Mouse (Mus musculus) heart, postnatal 14 days (tissue): ENCODE data around the gene Aox3. TPM values are rescaled to one million over a fixed set of nuclear protein-coding genes. Genes with fewer than 3 reads are reported as not detected.
A peak's percentile ranks its signal among the peaks of the same experiment; 100 is the strongest.

Experiments used
- DNase-seq, 2 experiments: peaks; one replicate each; pipeline ENCODE4 v3.0.0; 2021 to 2022
- intact Hi-C: fragments of 180-260 bp; cut with DNase I; formaldehyde crosslinking; loops from one replicate; pipeline ENCODE4 v1.15.1; 2025
- total RNA-seq, 2 experiments: library from RNA; stranded (reverse); gene quantifications; 2 replicates each; pipeline ENCODE4 v1.2.3; 2021

Aox3 gene
- total RNA-seq, 2 experiments from 2014 or later: 0.29 to 1.5 TPM

GRCm38 (mm10) chr1:58102494-58102893 is 10.4 kb upstream of the Aox3 start:
- no peak for DNase-seq
- intact Hi-C loops: no loop called here

- intact Hi-C loops: no loop called here
- DNase-seq: no peak
Measured at GRCm38 (mm10) chr1:58105685-58106084, 7.2 kb upstream of the Aox3 start.

- DNase-seq: no peak
- intact Hi-C loops: no loop called here
Measured at GRCm38 (mm10) chr1:58107066-58107465, 5.9 kb upstream of the Aox3 start.

GRCm38 (mm10) chr1:58110241-58110640 is 2.7 kb upstream of the Aox3 start:
- intact Hi-C loops: no loop called here

GRCm38 (mm10) chr1:58111315-58111714 is 1.6 kb upstream of the Aox3 start:
- no peak for DNase-seq
- intact Hi-C loops: no loop called here

More at GRCm38 (mm10) chr1:58110241-58110640, 2.7 kb upstream of the Aox3 start:
- no peak for DNase-seq

- intact Hi-C loops: no loop called here
- no peak for DNase-seq
Measured at GRCm38 (mm10) chr1:58113441-58113840, 511 bp downstream of the Aox3 start.

- no peak for DNase-seq
- intact Hi-C loops: no loop called here
Measured at GRCm38 (mm10) chr1:58114021-58114560, 1.2 kb downstream of the Aox3 start.

- DNase-seq: no peak
- intact Hi-C loops: no loop called here
Measured at GRCm38 (mm10) chr1:58114666-58115375, 1.9 kb downstream of the Aox3 start.

- DNase-seq: no peak
- intact Hi-C loops: no loop called here
Measured at GRCm38 (mm10) chr1:58118231-58118630, 5.3 kb downstream of the Aox3 start.

- intact Hi-C loops: no loop called here
- DNase-seq: no peak
Measured at GRCm38 (mm10) chr1:58124901-58125300, 12.0 kb downstream of the Aox3 start.

- intact Hi-C loops: no loop called here
- no peak for DNase-seq
Measured at GRCm38 (mm10) chr1:58137891-58138290, 25.0 kb downstream of the Aox3 start.

GRCm38 (mm10) chr1:58138986-58139385 is 26.1 kb downstream of the Aox3 start:
- no peak for DNase-seq
- intact Hi-C loops: no loop called here

- intact Hi-C loops: no loop called here
- no peak for DNase-seq
Measured at GRCm38 (mm10) chr1:58140607-58141006, 27.7 kb downstream of the Aox3 start.

GRCm38 (mm10) chr1:58144384-58145069 is 31.6 kb downstream of the Aox3 start:
- intact Hi-C loops: loop anchor here (5.0 kb wide), 1 partner anchor 717 kb away; no protein-coding TSS in a partner anchor
- DNase-seq: peak in 1 of 2 experiments; percentile 31

- no peak for DNase-seq
- intact Hi-C loops: loop anchor here (5.0 kb wide), 1 partner anchor 719 kb away; no protein-coding TSS in a partner anchor
Measured at GRCm38 (mm10) chr1:58146026-58146425, 33.1 kb downstream of the Aox3 start.

- intact Hi-C loops: loop anchor here (5.0 kb wide), 1 partner anchor 720 kb away; no protein-coding TSS in a partner anchor
- no peak for DNase-seq
Measured at GRCm38 (mm10) chr1:58147776-58148175, 34.8 kb downstream of the Aox3 start.

GRCm38 (mm10) chr1:58152247-58152646 is 39.3 kb downstream of the Aox3 start:
- intact Hi-C loops: no loop called here
- DNase-seq: no peak

GRCm38 (mm10) chr1:58156747-58157146 is 43.8 kb downstream of the Aox3 start:
- intact Hi-C loops: loop anchor here (2.0 kb wide), 2 partner anchors 114 to 138 kb away; no protein-coding TSS in a partner anchor
- DNase-seq: peak; percentile 54 to 71

- DNase-seq: no peak
- intact Hi-C loops: no loop called here
Measured at GRCm38 (mm10) chr1:58169893-58170292, 57.0 kb downstream of the Aox3 start.

GRCm38 (mm10) chr1:58188514-58189175 is 75.7 kb downstream of the Aox3 start:
- no peak for DNase-seq
- intact Hi-C loops: no loop called here

- intact Hi-C loops: no loop called here
- DNase-seq: no peak
Measured at GRCm38 (mm10) chr1:58194317-58194716, 81.4 kb downstream of the Aox3 start.
